Mouse (Mus musculus) heart, postnatal 10 days (tissue): ENCODE measurements around the gene Ucn3. TPM values are rescaled to one million over a fixed set of nuclear protein-coding genes. Genes with fewer than 3 reads are reported as not detected.

Experiments used
- DNase-seq, 2 experiments: peaks; one replicate each; pipeline ENCODE4 v3.0.0; 2021
- intact Hi-C: fragments of 180-260 bp; cut with DNase I; formaldehyde crosslinking; loops from one replicate; pipeline ENCODE4 v1.15.1; 2025
- microRNA-seq, 2 experiments: library from miRNA; unstranded; fragments of <30 nt; microRNA quantifications; one replicate each; pipeline ENCODE4 v1.2.0; 2022
- total RNA-seq, 2 experiments: library from RNA; stranded (reverse); gene quantifications; 2 replicates each; pipeline ENCODE4 v1.2.3; 2021

Ucn3 gene
- total RNA-seq, 2 experiments from 2014 or later, result not detected

DNA sequence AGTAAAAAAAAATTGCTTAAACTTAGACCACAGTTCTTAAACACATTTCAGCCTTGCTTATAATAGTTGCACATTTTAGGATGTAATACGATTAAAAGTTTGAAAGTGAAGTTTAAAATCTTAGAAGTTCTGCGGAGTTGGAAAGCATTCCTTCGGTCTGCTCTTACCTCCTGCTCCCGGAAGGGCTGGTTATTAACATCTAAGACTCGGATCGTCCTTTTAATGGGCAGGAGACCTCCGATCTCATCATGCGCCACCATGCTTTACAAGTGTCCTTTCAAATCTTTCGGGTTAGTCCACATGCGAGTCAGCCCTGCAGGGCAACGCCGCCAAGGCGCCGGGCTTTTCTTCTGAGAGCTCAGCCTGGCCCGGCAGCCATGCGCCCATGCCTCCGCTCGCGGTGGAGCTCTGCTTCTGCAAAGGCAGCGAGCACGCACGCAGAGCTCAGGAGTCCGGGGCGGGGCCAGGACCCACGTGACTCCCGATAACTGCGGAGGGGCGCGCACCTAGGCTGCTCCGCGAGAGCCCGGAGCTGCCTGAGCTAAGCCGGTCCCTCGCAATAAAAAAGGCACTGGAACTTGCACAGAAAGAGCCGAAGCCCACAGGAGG lies 51.9 kb downstream of the Ucn3 start:
- intact Hi-C loops, result no loop called here

GRCm38 (mm10) chr13:3892601-3893000 lies 52.5 kb downstream of the Ucn3 start:
- DNase-seq, result no peak
- intact Hi-C loops, result no loop called here

More for the DNA sequence above, 51.9 kb downstream of the Ucn3 start:
- peak; percentile 89 to 93 for DNase-seq

- intact Hi-C loops, result no loop called here
- no peak for DNase-seq
Measured at GRCm38 (mm10) chr13:3891479-3892087, 53.6 kb downstream of the Ucn3 start.

Small RNAs within 50 kb of the gene (microRNA-seq; reads per million reads assigned to microRNA genes)
- 0 reads per million in 2 experiments for gene Gm22460

Other genes starting within 250 kb of the Ucn3 start
- gene Calml3, start 141.0 kb downstream of the Ucn3 start, total RNA-seq, result not detected
- not detected for gene Calm4, start 107.6 kb downstream of the Ucn3 start, total RNA-seq
- gene Calm5, start 91.2 kb downstream of the Ucn3 start, total RNA-seq, result not detected
- 10 to 100 TPM; 37.4 to 41.6 TPM for gene Net1, start 27.1 kb downstream of the Ucn3 start, total RNA-seq
- not detected for gene Tubal3, start 27.1 kb downstream of the Ucn3 start, total RNA-seq
- gene Akr1c14, start 103.7 kb upstream of the Ucn3 start, total RNA-seq, result 10 to 100 TPM; 13.0 to 13.5 TPM
- not detected for gene Akr1c18, start 205.3 kb upstream of the Ucn3 start, total RNA-seq
- gene Akr1c13, start 245.8 kb upstream of the Ucn3 start, total RNA-seq, result 1 to 10 TPM; 1.6 to 1.7 TPM